Mouse (Mus musculus): ENCODE measurements around the gene Prpsap1. TPM values are rescaled to one million over a fixed set of nuclear protein-coding genes. Genes with fewer than 3 reads are reported as not detected.

Gene Prpsap1
- total and polyA plus RNA-seq, 2 experiments from 2014 or later: 105 to 150 TPM

GRCm38 (mm10) chr11:116421102-116421501, 72.9 kb downstream of the Prpsap1 start:
- Histone ChIP-seq H3K27ac (no peak overlapping the region), H3K9me3 (ENCODE audit: low read length) (no peaks in the 10 kb centered on the region), H3K4me2 (ENCODE audit: low read depth, low read length) (no peak overlapping the region), H3K4me1 (ENCODE audit: insufficient read depth, low read length) (no peaks in the 10 kb centered on the region), H3K36me3 (ENCODE audit: insufficient read depth, low read length) (no peaks in the 10 kb centered on the region), H3K4me3 (ENCODE audit: low read length) (no peak overlapping the region), H3K27me3 (ENCODE audit: insufficient read depth, low read length) (no peaks in the 10 kb centered on the region), H3K9ac (replicated peaks; ENCODE audit: low read length) (no peak overlapping the region)
- TF ChIP-seq CTCF (IDR thresholded peaks at IDR 0.05; ENCODE audit: low read depth): no peak
- no peak for DNase-seq (ENCODE audit: low spot score)
- 72% methylated on average over 6 of the region's 6 CpGs for WGBS
- no peak for ATAC-seq

Other genes starting within 250 kb of the Prpsap1 start
- 18.3 and 22.5 TPM in 2 replicates for gene Srp68, start 220.0 kb downstream of the Prpsap1 start, total RNA-seq (2014; rRNA removed)
- gene Srp68, start 220.0 kb downstream of the Prpsap1 start, polyA plus RNA-seq (2015; fragmentation: Nextera tagmentation; extraction: Ambion mirVana): 50.4 and 50.8 TPM in 2 replicates
- 0.40 TPM in 1 of 2 replicates, not detected in the other for gene Galr2, start 213.3 kb downstream of the Prpsap1 start, total RNA-seq (2014; rRNA removed)
- 0.34 and 0.44 TPM in 2 replicates for gene Galr2, start 213.3 kb downstream of the Prpsap1 start, polyA plus RNA-seq (2015; fragmentation: Nextera tagmentation; extraction: Ambion mirVana)
- gene Exoc7, start 187.0 kb downstream of the Prpsap1 start, total RNA-seq (2014; rRNA removed): 84.6 and 95.3 TPM in 2 replicates
- gene Exoc7, start 187.0 kb downstream of the Prpsap1 start, polyA plus RNA-seq (2015; fragmentation: Nextera tagmentation; extraction: Ambion mirVana): 128 TPM in 2 replicates
- 37.6 and 40.0 TPM in 2 replicates for gene Foxj1, start 158.8 kb downstream of the Prpsap1 start, total RNA-seq (2014; rRNA removed)
- gene Foxj1, start 158.8 kb downstream of the Prpsap1 start, polyA plus RNA-seq (2015; fragmentation: Nextera tagmentation; extraction: Ambion mirVana): 15.5 and 16.6 TPM in 2 replicates
- gene Rnf157, start 81.2 kb downstream of the Prpsap1 start, total RNA-seq (2014; rRNA removed): 108 and 117 TPM in 2 replicates
- 53.0 and 60.5 TPM in 2 replicates for gene Rnf157, start 81.2 kb downstream of the Prpsap1 start, polyA plus RNA-seq (2015; fragmentation: Nextera tagmentation; extraction: Ambion mirVana)
- gene Ubald2, start 60.1 kb downstream of the Prpsap1 start, total RNA-seq (2014; rRNA removed): 67.9 and 102 TPM in 2 replicates
- gene Ubald2, start 60.1 kb downstream of the Prpsap1 start, polyA plus RNA-seq (2015; fragmentation: Nextera tagmentation; extraction: Ambion mirVana): 39.3 and 41.7 TPM in 2 replicates
- not detected in 2 replicates for gene Qrich2, start 28.0 kb downstream of the Prpsap1 start, total RNA-seq (2014; rRNA removed)
- gene Qrich2, start 28.0 kb downstream of the Prpsap1 start, polyA plus RNA-seq (2015; fragmentation: Nextera tagmentation; extraction: Ambion mirVana): 0.30 and 0.31 TPM in 2 replicates
- gene Sphk1, start 36.7 kb upstream of the Prpsap1 start, total RNA-seq (2014; rRNA removed): 25.5 and 29.7 TPM in 2 replicates
- 17.9 and 20.4 TPM in 2 replicates for gene Sphk1, start 36.7 kb upstream of the Prpsap1 start, polyA plus RNA-seq (2015; fragmentation: Nextera tagmentation; extraction: Ambion mirVana)
- 101 and 112 TPM in 2 replicates for gene Ube2o, start 87.2 kb upstream of the Prpsap1 start, total RNA-seq (2014; rRNA removed)
- 31.3 and 31.9 TPM in 2 replicates for gene Ube2o, start 87.2 kb upstream of the Prpsap1 start, polyA plus RNA-seq (2015; fragmentation: Nextera tagmentation; extraction: Ambion mirVana)
- gene Aanat, start 92.2 kb upstream of the Prpsap1 start, total RNA-seq (2014; rRNA removed): 0.68 TPM in 1 of 2 replicates, not detected in the other
- 0.46 and 0.81 TPM in 2 replicates for gene Aanat, start 92.2 kb upstream of the Prpsap1 start, polyA plus RNA-seq (2015; fragmentation: Nextera tagmentation; extraction: Ambion mirVana)
- 3.8 and 4.0 TPM in 2 replicates for gene Rhbdf2, start 132.8 kb upstream of the Prpsap1 start, total RNA-seq (2014; rRNA removed)
- gene Rhbdf2, start 132.8 kb upstream of the Prpsap1 start, polyA plus RNA-seq (2015; fragmentation: Nextera tagmentation; extraction: Ambion mirVana): 1.1 and 1.6 TPM in 2 replicates
- gene Prcd, start 159.3 kb upstream of the Prpsap1 start, total RNA-seq (2014; rRNA removed): 1.2 and 1.3 TPM in 2 replicates
- gene Prcd, start 159.3 kb upstream of the Prpsap1 start, polyA plus RNA-seq (2015; fragmentation: Nextera tagmentation; extraction: Ambion mirVana): 5.3 and 6.4 TPM in 2 replicates
- gene Cygb, start 160.1 kb upstream of the Prpsap1 start, total RNA-seq (2014; rRNA removed): 48.4 and 54.7 TPM in 2 replicates
- 46.0 and 48.1 TPM in 2 replicates for gene Cygb, start 160.1 kb upstream of the Prpsap1 start, polyA plus RNA-seq (2015; fragmentation: Nextera tagmentation; extraction: Ambion mirVana)